Mouse (Mus musculus): ENCODE measurements around the gene Slc4a3.

- TF ChIP-seq CTCF (IDR thresholded peaks at IDR 0.05; ENCODE audit: insufficient read depth, low read length) (no peak), POLR2A (IDR thresholded peaks at IDR 0.05; ENCODE audit: borderline replicate concordance, extremely low read depth, low read depth, low read length) (no peak)
Observed at GRCm38 (mm10) chr1:75509586-75509985, 36.5 kb upstream of the Slc4a3 start.
